Mouse (Mus musculus): Measurements from ENCODE around the gene Zfp423.

- TF ChIP-seq POLR2A (IDR thresholded peaks at IDR 0.05; ENCODE audit: control insufficient read depth in 1 of 2, insufficient read depth in 1 of 2, low read depth in 1 of 2, low read length in 2 of 2, poor library complexity in 1 of 2) (no peak), MAZ (IDR thresholded peaks at IDR 0.05; ENCODE audit: low read depth, low read length) (no peak), MAX (IDR thresholded peaks at IDR 0.05; ENCODE audit: low read length) (no peak)
Measured at GRCm38 (mm10) chr8:87894287-87894686, 65.1 kb downstream of the Zfp423 start.
